Mouse (Mus musculus) heart, embryonic 13.5 days (tissue): Measurements from ENCODE around the gene Sp140. TPM values are rescaled to one million over a fixed set of nuclear protein-coding genes. Genes with fewer than 3 reads are reported as not detected.
A peak's percentile ranks its signal among the peaks of the same experiment; 100 is the strongest.
"Not testable (repeated sequence)": the region's sequence is repeated elsewhere in the genome, so short reads cannot be mapped to it uniquely, and the experiment has no call there.

Experiments used
- ATAC-seq: fragments of 200-750 bp; cut with Nextera tagmentation; 2 replicates; pipeline ENCODE4 v1.8.0; 2017; ENCODE audit warnings: moderate TSS enrichment; ENCODE audit not compliant: insufficient number of reproducible peaks, low FRiP score, low TSS enrichment; ENCODE audit errors: extremely low read depth
- H3K27ac ChIP-seq: fragments of 300-500 bp; sonication (generic); replicated peaks from 2 replicates; pipeline ENCODE4 v1.5.1; 2015; ENCODE audit warnings: moderate library complexity, mild to moderate bottlenecking, inconsistent platforms
- H3K27me3 ChIP-seq: fragments of 300-500 bp; sonication (generic); replicated peaks from 2 replicates; pipeline ENCODE4 v1.6.1; 2015; ENCODE audit warnings: mild to moderate bottlenecking, inconsistent platforms
- H3K36me3 ChIP-seq: fragments of 300-500 bp; sonication (generic); 2 replicates; pipeline ENCODE4 v1.6.1; 2015; ENCODE audit warnings: mild to moderate bottlenecking, inconsistent platforms
- H3K4me1 ChIP-seq: fragments of 300-500 bp; sonication (generic); 2 replicates; pipeline ENCODE4 v1.6.1; 2015; ENCODE audit warnings: inconsistent platforms
- H3K4me2 ChIP-seq: fragments of 300-500 bp; sonication (generic); 2 replicates; pipeline ENCODE4 v1.6.1; 2015; ENCODE audit warnings: inconsistent platforms, mild to moderate bottlenecking, moderate library complexity
- H3K4me3 ChIP-seq: fragments of 300-500 bp; sonication (generic); 2 replicates; pipeline ENCODE4 v1.5.1; 2015; ENCODE audit warnings: moderate library complexity, mild to moderate bottlenecking, inconsistent platforms
- H3K9ac ChIP-seq: fragments of 300-500 bp; sonication (generic); 2 replicates; pipeline ENCODE4 v1.6.1; 2015; ENCODE audit warnings: inconsistent platforms, mild to moderate bottlenecking, moderate library complexity
- H3K9me3 ChIP-seq: fragments of 300-500 bp; sonication (generic); 2 replicates; pipeline ENCODE4 v1.6.1; 2016; ENCODE audit warnings: inconsistent platforms
- WGBS: fragments of 180-500 bp; shearing (Covaris S2); methylation state at CpG from one replicate; pipeline ENCODE4 v1.1.7; 2015; ENCODE audit warnings: mixed read lengths; 5-methylcytosine and 5-hydroxymethylcytosine counted together
- polyA plus RNA-seq: library from polyadenylated mRNA; unstranded; fragments of >200 nt; fragmentation: Nextera tagmentation; extraction: Ambion mirVana; gene quantifications from 2 replicates; pipeline ENCODE4 v1.2.1, GENCODE M21; 2015

Sp140 gene
- polyA plus RNA-seq, 1 experiment from 2014 or later: 1.4 TPM

- H3K27me3 ChIP-seq, H3K4me2 ChIP-seq, H3K9ac ChIP-seq, H3K4me3 ChIP-seq, H3K36me3 ChIP-seq, H3K9me3 ChIP-seq, H3K4me1 ChIP-seq, H3K27ac ChIP-seq, ATAC-seq: not testable (repeated sequence)
- WGBS: 61% methylated on average over 4 of the region's 5 CpGs
Observed at GRCm38 (mm10) chr1:85650524-85650923, 50.3 kb downstream of the Sp140 start.

GRCm38 (mm10) chr1:85651770-85652275 lies 51.6 kb downstream of the Sp140 start:
- WGBS: 77% methylated on average over 13 of the region's 13 CpGs
- not testable (repeated sequence) for H3K27ac ChIP-seq, H3K27me3 ChIP-seq, H3K4me3 ChIP-seq, H3K9me3 ChIP-seq, H3K36me3 ChIP-seq, H3K4me2 ChIP-seq, H3K4me1 ChIP-seq, ATAC-seq, H3K9ac ChIP-seq

DNA sequence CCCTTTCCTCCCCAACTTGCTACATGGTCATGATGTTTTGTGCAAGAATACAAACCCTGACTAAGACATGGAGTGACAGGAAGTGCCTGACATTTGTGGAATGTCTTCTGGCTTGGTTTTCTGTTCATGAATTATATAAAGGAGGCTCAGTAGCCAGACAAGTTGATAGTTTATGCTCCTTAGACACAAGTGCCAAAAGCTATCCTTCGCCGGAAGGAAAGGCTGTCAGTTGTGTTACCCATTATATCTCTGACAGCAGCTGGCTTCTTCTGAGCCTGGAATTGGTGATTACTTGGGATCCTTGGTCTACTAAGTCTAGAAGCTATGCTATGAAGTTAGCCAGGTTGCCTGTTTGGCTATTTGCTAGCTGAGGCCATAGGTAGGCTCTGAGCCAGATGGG lies 57.0 kb downstream of the Sp140 start:
- H3K4me1 ChIP-seq, H3K9ac ChIP-seq, H3K27ac ChIP-seq, H3K27me3 ChIP-seq, ATAC-seq, H3K9me3 ChIP-seq, H3K4me2 ChIP-seq, H3K36me3 ChIP-seq, H3K4me3 ChIP-seq: not testable (repeated sequence)
- 85% methylated on average over 2 of the region's 2 CpGs for WGBS

GRCm38 (mm10) chr1:85664266-85664665 lies 64.1 kb downstream of the Sp140 start:
- Histone ChIP-seq H3K27me3 (no peaks in the 10 kb centered on the region), H3K9me3 (no peaks in the 10 kb centered on the region), H3K9ac (no peak overlapping the region), H3K4me2 (no peak overlapping the region), H3K27ac (no peak overlapping the region), H3K36me3 (no peaks in the 10 kb centered on the region), H3K4me1 (no peaks in the 10 kb centered on the region), H3K4me3 (no peak overlapping the region)
- no peak for ATAC-seq

DNA sequence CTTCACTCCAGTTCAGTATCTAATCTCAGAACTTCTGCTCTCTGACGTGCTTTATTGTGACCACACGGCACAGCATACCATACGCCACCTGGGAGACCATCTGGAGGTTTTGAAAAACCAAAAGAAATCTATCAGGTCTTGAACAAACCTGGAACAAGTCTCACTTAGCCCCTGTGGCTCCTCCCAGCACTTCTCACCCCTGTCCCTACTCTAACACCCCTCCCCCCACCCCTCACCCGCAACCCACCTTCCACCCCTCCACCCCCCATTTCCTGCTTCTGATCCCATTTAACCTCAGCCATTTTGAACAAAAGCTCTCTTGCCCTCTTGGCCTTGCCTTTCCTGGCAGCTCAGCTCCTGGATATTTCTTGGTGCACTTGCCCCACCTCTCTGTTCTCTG lies 80.0 kb downstream of the Sp140 start:
- Histone ChIP-seq H3K4me3 (no peak overlapping the region), H3K27ac (no peak overlapping the region), H3K36me3 (no peaks in the 10 kb centered on the region), H3K4me1 (no peaks in the 10 kb centered on the region), H3K9me3 (no peaks in the 10 kb centered on the region), H3K27me3 (no peaks in the 10 kb centered on the region), H3K9ac (no peak overlapping the region), H3K4me2 (no peak overlapping the region)
- ATAC-seq: no peak
- WGBS: 42% methylated on average over 4 of the region's 4 CpGs

DNA sequence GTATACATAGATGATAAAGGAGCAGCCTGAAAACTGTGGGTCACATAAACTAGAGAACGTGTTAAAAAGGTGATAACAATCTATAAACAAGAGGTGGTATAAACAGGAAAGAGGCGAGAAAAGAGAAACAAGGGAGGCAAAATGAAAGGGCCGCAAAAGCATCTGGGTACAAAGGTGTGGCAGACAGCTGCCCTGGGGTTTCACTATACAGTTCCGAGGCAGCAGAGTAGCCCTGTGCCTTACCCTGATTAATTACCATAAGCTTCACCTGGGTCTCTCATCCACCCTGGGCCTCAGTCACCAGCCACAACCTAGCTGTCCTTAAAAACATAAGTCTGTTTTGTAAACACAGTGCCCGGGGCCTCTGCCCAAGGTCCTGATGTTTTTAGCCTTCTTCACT lies 86.5 kb downstream of the Sp140 start:
- Histone ChIP-seq H3K9ac (no peak overlapping the region), H3K27ac (no peak overlapping the region), H3K4me3 (no peak overlapping the region), H3K4me1 (peaks cover 3% of the 10 kb centered on the region; the same call in 1 of the 2 replicates), H3K4me2 (no peak overlapping the region), H3K27me3 (no peaks in the 10 kb centered on the region), H3K36me3 (no peaks in the 10 kb centered on the region), H3K9me3 (no peaks in the 10 kb centered on the region)
- 63% methylated on average over 5 of the region's 5 CpGs for WGBS
- ATAC-seq: no peak

DNA sequence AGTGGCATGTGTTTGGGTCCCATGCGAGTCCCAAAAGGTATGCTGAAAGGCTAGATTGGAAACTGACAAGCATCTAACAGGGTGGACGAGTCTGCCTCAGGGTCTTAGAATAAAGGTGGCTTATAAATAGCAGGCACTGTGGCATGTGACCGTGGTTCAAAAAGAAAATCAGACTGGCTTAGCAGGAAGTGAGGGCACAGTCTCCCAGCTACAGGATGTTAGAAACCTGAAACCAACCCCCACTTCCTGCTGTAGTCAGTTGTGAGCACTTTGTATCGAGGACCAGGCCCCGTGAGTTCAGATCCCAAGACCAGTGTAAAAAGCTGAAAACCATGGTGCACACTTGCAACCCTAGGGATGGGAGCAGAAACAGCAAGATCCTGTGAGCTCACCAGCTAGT lies 87.2 kb downstream of the Sp140 start:
- no peaks in the 10 kb centered on the region for H3K9me3 ChIP-seq
- 42% methylated on average over 5 of the region's 5 CpGs for WGBS
- no peak for ATAC-seq

GRCm38 (mm10) chr1:85690544-85690943 lies 90.4 kb downstream of the Sp140 start:
- Histone ChIP-seq H3K9ac (no peak overlapping the region), H3K4me1 (peaks cover 10% of the 10 kb centered on the region), H3K27ac (no peak overlapping the region), H3K9me3 (no peaks in the 10 kb centered on the region), H3K27me3 (no peaks in the 10 kb centered on the region), H3K4me2 (no peak overlapping the region), H3K4me3 (no peak overlapping the region), H3K36me3 (no peaks in the 10 kb centered on the region)
- WGBS: 57% methylated on average over 3 of the region's 3 CpGs
- no peak for ATAC-seq

More for the DNA sequence above, 87.2 kb downstream of the Sp140 start:
- H3K27me3 ChIP-seq: no peaks in the 10 kb centered on the region
- peaks cover 3% of the 10 kb centered on the region; the same call in 1 of the 2 replicates for H3K4me1 ChIP-seq
- H3K4me3 ChIP-seq: no peak overlapping the region
- no peaks in the 10 kb centered on the region for H3K36me3 ChIP-seq
- H3K27ac ChIP-seq: no peak overlapping the region
- H3K4me2 ChIP-seq: no peak overlapping the region
- H3K9ac ChIP-seq: no peak overlapping the region

GRCm38 (mm10) chr1:85692281-85692680 lies 92.1 kb downstream of the Sp140 start:
- H3K9ac ChIP-seq: no peak overlapping the region
- H3K4me1 ChIP-seq: peaks cover 10% of the 10 kb centered on the region
- no peak for ATAC-seq
- 68% methylated on average over 1 of the region's 1 CpGs for WGBS
- H3K36me3 ChIP-seq: no peaks in the 10 kb centered on the region
- H3K27ac ChIP-seq: no peak overlapping the region
- H3K27me3 ChIP-seq: no peaks in the 10 kb centered on the region
- H3K9me3 ChIP-seq: no peaks in the 10 kb centered on the region
- no peak overlapping the region for H3K4me3 ChIP-seq
- no peak overlapping the region for H3K4me2 ChIP-seq

DNA sequence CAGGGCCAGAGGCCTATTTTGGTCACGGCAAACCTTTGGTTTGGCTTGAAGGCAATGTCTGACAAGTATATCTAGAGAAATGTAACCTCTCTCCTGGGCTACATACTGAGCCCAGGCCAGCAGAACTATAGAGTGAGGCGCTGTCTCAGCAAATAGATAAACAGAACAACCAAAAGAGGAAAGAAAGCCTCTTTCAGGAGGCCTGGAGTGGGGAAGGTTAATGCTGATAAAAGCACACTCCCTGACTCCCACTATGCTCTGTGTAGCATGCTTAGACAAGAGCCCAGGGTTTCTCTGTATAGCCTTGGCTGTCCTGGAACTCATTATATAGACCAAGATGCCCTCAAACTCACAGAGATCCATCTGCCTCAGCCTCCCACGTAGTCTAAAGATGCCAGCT lies 93.1 kb downstream of the Sp140 start:
- Histone ChIP-seq H3K27me3 (no peaks in the 10 kb centered on the region), H3K4me2 (no peak overlapping the region), H3K4me1 (peaks cover 7% of the 10 kb centered on the region), H3K27ac (peak overlapping the region; percentile 53), H3K9ac (no peak overlapping the region), H3K36me3 (no peaks in the 10 kb centered on the region), H3K9me3 (no peaks in the 10 kb centered on the region), H3K4me3 (no peak overlapping the region)
- WGBS: 38% methylated on average over 3 of the region's 3 CpGs
- no peak for ATAC-seq
